Mouse (Mus musculus) intestine, embryonic 14.5 days (tissue): ENCODE results near the gene Stat4. TPM values are rescaled to one million over a fixed set of nuclear protein-coding genes. Genes with fewer than 3 reads are reported as not detected.

Source experiments
- ATAC-seq: fragments of 200-750 bp; cut with Nextera tagmentation; replicated peaks from 2 replicates; pipeline ENCODE4 v1.8.0; 2017; ENCODE audit warnings: low read depth, moderate number of reproducible peaks, moderate TSS enrichment, moderate library complexity; ENCODE audit not compliant: low FRiP score, low TSS enrichment
- DNase-seq: peaks from one replicate; pipeline ENCODE4 v3.0.0-alpha.2; 2018; ENCODE audit warnings: low spot score
- H3K27ac ChIP-seq: fragments of 300-500 bp; sonication (generic); 2 replicates; pipeline ENCODE4 v1.5.1; 2014; ENCODE audit warnings: low read depth, mild to moderate bottlenecking, control low read depth
- H3K27me3 ChIP-seq: fragments of 300-500 bp; sonication (generic); replicated peaks from 2 replicates; pipeline ENCODE4 v1.6.1; 2014; ENCODE audit warnings: low read length, control low read depth; ENCODE audit not compliant: control insufficient read depth, insufficient read depth
- H3K36me3 ChIP-seq: fragments of 300-500 bp; sonication (generic); 2 replicates; pipeline ENCODE4 v1.6.1; 2014; ENCODE audit warnings: low read length, control low read depth; ENCODE audit not compliant: control insufficient read depth, insufficient read depth
- H3K4me1 ChIP-seq: fragments of 300-500 bp; sonication (generic); replicated peaks from 2 replicates; pipeline ENCODE4 v1.6.1; 2014; ENCODE audit warnings: low read length, control low read depth, mixed read lengths; ENCODE audit not compliant: control insufficient read depth, insufficient read depth
- H3K4me2 ChIP-seq: fragments of 300-500 bp; sonication (generic); 2 replicates; pipeline ENCODE4 v1.6.1; 2014; ENCODE audit warnings: low read length
- H3K4me3 ChIP-seq: fragments of 300-500 bp; sonication (generic); 2 replicates; pipeline ENCODE4 v1.5.1; 2014; ENCODE audit warnings: low read depth, low read length, control low read depth, mixed read lengths
- H3K9ac ChIP-seq: fragments of 300-500 bp; sonication (generic); 2 replicates; pipeline ENCODE4 v1.6.1; 2014; ENCODE audit warnings: mild to moderate bottlenecking, low read length
- H3K9me3 ChIP-seq: fragments of 300-500 bp; sonication (generic); 2 replicates; pipeline ENCODE4 v1.6.1; 2016; ENCODE audit warnings: low read length, control low read depth; ENCODE audit not compliant: control insufficient read depth
- WGBS: fragments of 180-500 bp; shearing (Covaris S2); extraction: QIAGEN DNeasy Blood & Tissue Kit; methylation state at CpG from one replicate; pipeline ENCODE4 v1.1.7; 2014; 5-methylcytosine and 5-hydroxymethylcytosine counted together
- polyA plus RNA-seq: library from polyadenylated mRNA; unstranded; fragments of >200 nt; fragmentation: Nextera tagmentation; extraction: Ambion mirVana; gene quantifications from 2 replicates; pipeline ENCODE4 v1.2.1, GENCODE M21; 2014

The Stat4 gene
- polyA plus RNA-seq, 1 experiment from 2014 or later: 2.4 TPM

- ATAC-seq (no peak), DNase-seq (no peak)
- Histone ChIP-seq H3K4me3 (no peak overlapping the region), H3K4me2 (no peak overlapping the region), H3K27ac (no peak overlapping the region), H3K9ac (no peak overlapping the region), H3K36me3 (0 out of 2 replicates have a peak, but pooled peaks cover 4% of the 10 kb centered on the region), H3K9me3 (no peaks in the 10 kb centered on the region), H3K27me3 (no peaks in the 10 kb centered on the region), H3K4me1 (no peaks in the 10 kb centered on the region)
- 88% methylated on average over 8 of the region's 8 CpGs for WGBS
Observed at GRCm38 (mm10) chr1:52133254-52133653, 146.3 kb downstream of the Stat4 start.

GRCm38 (mm10) chr1:52137292-52137691, 150.3 kb downstream of the Stat4 start:
- H3K9me3 ChIP-seq: no peaks in the 10 kb centered on the region
- no peak overlapping the region for H3K27ac ChIP-seq
- no peak overlapping the region for H3K4me2 ChIP-seq
- 0 out of 2 replicates have a peak, but pooled peaks cover 4% of the 10 kb centered on the region for H3K36me3 ChIP-seq
- H3K4me3 ChIP-seq: no peak overlapping the region
- ATAC-seq: no peak
- 68% methylated on average over 16 of the region's 16 CpGs for WGBS
- DNase-seq: no peak
- H3K4me1 ChIP-seq: no peaks in the 10 kb centered on the region
- H3K9ac ChIP-seq: no peak overlapping the region
- H3K27me3 ChIP-seq: no peaks in the 10 kb centered on the region

DNA sequence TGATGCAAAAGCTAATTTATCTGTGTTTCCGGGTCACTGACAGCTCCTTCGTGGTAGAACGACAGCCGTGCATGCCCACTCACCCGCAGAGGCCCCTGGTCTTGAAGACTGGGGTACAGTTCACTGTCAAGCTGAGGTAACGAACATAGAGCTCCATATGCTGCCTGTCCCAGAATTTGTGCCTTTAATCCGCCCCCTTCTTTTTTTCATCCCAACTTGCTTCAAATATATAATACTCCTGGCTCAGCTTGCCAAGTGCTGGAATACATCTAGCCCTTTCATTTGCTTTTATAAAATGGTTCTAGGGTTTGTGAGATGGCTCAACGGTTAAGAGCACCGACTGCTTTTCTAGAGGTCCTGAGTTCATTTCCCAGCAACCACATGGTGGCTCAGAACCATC, 153.6 kb downstream of the Stat4 start:
- Histone ChIP-seq H3K27me3 (no peaks in the 10 kb centered on the region), H3K4me1 (0 out of 2 replicates have a peak, but pooled peaks cover 2% of the 10 kb centered on the region)
- no peak for ATAC-seq

DNA sequence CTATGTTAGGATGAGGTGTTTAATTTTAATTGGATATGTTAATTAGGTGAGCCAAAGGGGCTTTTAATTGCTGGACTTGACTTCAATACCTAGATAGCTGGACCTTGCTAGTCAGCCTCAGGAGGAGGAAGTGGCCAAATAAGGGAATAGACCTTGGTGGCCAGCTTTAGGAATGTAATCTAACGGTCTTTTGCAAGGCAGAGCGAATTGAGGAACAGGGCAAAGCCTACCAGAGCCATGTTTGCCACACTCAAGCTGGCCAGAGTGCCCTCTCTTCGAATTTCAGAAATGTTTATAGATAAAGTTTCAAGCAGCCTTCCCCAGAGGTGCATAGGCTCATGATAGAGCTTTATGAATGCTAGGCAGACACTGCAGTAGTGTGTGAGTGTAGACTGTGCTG, 154.5 kb downstream of the Stat4 start:
- 56% methylated on average over 3 of the region's 3 CpGs for WGBS
- DNase-seq: no peak

More for the DNA sequence above, 153.6 kb downstream of the Stat4 start:
- Histone ChIP-seq H3K4me3 (no peak overlapping the region), H3K4me2 (no peak overlapping the region), H3K36me3 (0 out of 2 replicates have a peak, but pooled peaks cover 7% of the 10 kb centered on the region), H3K9me3 (no peaks in the 10 kb centered on the region), H3K9ac (no peak overlapping the region), H3K27ac (no peak overlapping the region)
- no peak for DNase-seq
- WGBS: 92% methylated on average over 9 of the region's 9 CpGs

GRCm38 (mm10) chr1:52142117-52142516, 155.2 kb downstream of the Stat4 start:
- Histone ChIP-seq H3K4me1 (0 out of 2 replicates have a peak, but pooled peaks cover 6% of the 10 kb centered on the region), H3K27ac (no peak overlapping the region), H3K4me3 (no peak overlapping the region), H3K4me2 (no peak overlapping the region), H3K9ac (no peak overlapping the region), H3K36me3 (0 out of 2 replicates have a peak, but pooled peaks cover 7% of the 10 kb centered on the region), H3K27me3 (no peaks in the 10 kb centered on the region), H3K9me3 (no peaks in the 10 kb centered on the region)
- WGBS: 67% methylated on average over 4 of the region's 4 CpGs
- ATAC-seq (no peak), DNase-seq (no peak)

More for the DNA sequence above, 154.5 kb downstream of the Stat4 start:
- Histone ChIP-seq H3K4me3 (no peak overlapping the region), H3K4me2 (no peak overlapping the region), H3K9me3 (no peaks in the 10 kb centered on the region), H3K27ac (no peak overlapping the region), H3K4me1 (0 out of 2 replicates have a peak, but pooled peaks cover 2% of the 10 kb centered on the region), H3K36me3 (0 out of 2 replicates have a peak, but pooled peaks cover 7% of the 10 kb centered on the region), H3K9ac (no peak overlapping the region), H3K27me3 (no peaks in the 10 kb centered on the region)
- no peak for ATAC-seq

GRCm38 (mm10) chr1:52143191-52143590, 156.2 kb downstream of the Stat4 start:
- ATAC-seq (no peak), DNase-seq (no peak)
- Histone ChIP-seq H3K9ac (no peak overlapping the region), H3K36me3 (0 out of 2 replicates have a peak, but pooled peaks cover 3% of the 10 kb centered on the region), H3K27ac (no peak overlapping the region), H3K4me2 (no peak overlapping the region), H3K4me3 (no peak overlapping the region), H3K4me1 (0 out of 2 replicates have a peak, but pooled peaks cover 6% of the 10 kb centered on the region), H3K9me3 (no peaks in the 10 kb centered on the region), H3K27me3 (no peaks in the 10 kb centered on the region)
- 76% methylated on average over 4 of the region's 4 CpGs for WGBS

- Histone ChIP-seq H3K36me3 (0 out of 2 replicates have a peak, but pooled peaks cover 3% of the 10 kb centered on the region), H3K27ac (no peak overlapping the region), H3K9me3 (no peaks in the 10 kb centered on the region), H3K4me2 (no peak overlapping the region), H3K27me3 (no peaks in the 10 kb centered on the region), H3K4me3 (no peak overlapping the region), H3K4me1 (0 out of 2 replicates have a peak, but pooled peaks cover 6% of the 10 kb centered on the region), H3K9ac (no peak overlapping the region)
- ATAC-seq (no peak), DNase-seq (no peak)
- 85% methylated on average over 7 of the region's 7 CpGs for WGBS
Observed at GRCm38 (mm10) chr1:52143596-52144156, 156.7 kb downstream of the Stat4 start.

GRCm38 (mm10) chr1:52144907-52145306, 158.0 kb downstream of the Stat4 start:
- 71% methylated on average over 10 of the region's 10 CpGs for WGBS

More at GRCm38 (mm10) chr1:52144907-52145306, 158.0 kb downstream of the Stat4 start:
- Histone ChIP-seq H3K27ac (no peak overlapping the region), H3K4me1 (0 out of 2 replicates have a peak, but pooled peaks cover 8% of the 10 kb centered on the region), H3K9ac (no peak overlapping the region), H3K27me3 (no peaks in the 10 kb centered on the region), H3K4me2 (no peak overlapping the region), H3K9me3 (no peaks in the 10 kb centered on the region), H3K4me3 (no peak overlapping the region), H3K36me3 (0 out of 2 replicates have a peak, but pooled peaks cover 3% of the 10 kb centered on the region)
- no peak; the same call in 1 of the 2 replicates for ATAC-seq
- DNase-seq: no peak
